Mouse (Mus musculus): ENCODE measurements at regions not wholly inside any gene's neighbourhood (a gene's known extent, or its start where the extent isn't known, plus 50 kb on each side); places are given as distances from the start of the nearest gene placed in this dataset.

DNA sequence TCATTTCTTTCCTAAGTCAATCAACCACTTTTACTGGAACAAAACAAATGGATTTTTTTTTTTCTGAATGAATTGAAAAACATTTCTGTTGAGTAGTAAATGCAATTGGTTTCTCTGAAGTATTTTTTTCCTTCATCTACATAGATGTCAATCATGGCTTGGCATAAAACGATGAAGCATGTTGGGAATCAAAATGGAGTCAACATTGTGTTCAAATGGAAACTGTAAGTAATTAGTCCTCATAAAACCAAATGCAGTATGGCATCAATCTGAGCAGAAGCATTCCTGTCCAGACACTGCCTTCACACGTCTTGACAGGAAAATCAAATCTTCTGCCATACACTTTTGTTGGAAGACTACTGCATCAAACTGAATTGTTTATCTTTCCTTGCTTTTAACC is 237.0 kb downstream of the Pcdh18 start:
- peak; percentile 62 for DNase-seq (ENCODE audit: low read depth, low spot score)

GRCm38 (mm10) chr3:49504581-49504980 is 252.5 kb downstream of the Pcdh18 start:
- DNase-seq (ENCODE audit: low read depth, low spot score), result no peak

DNA sequence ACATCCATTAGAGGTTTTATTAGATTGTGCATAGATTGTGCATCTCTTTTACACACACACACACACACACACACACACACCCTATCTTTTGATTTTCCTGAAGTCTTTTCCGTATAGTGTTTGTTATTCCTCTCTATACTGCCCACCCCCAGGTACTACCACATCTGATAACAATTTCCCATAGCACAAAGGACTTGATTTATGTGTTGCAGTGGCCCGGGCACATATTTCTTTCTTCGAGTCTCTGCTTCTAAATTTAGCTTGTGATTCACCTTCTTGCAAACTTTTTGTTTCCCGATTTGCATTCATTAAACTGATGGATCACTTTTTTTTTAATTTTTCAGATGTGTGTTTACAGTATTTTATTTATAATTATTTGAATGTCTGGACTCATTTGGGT is 254.8 kb downstream of the Pcdh18 start:
- DNase-seq (ENCODE audit: low read depth, low spot score), result no peak

DNA sequence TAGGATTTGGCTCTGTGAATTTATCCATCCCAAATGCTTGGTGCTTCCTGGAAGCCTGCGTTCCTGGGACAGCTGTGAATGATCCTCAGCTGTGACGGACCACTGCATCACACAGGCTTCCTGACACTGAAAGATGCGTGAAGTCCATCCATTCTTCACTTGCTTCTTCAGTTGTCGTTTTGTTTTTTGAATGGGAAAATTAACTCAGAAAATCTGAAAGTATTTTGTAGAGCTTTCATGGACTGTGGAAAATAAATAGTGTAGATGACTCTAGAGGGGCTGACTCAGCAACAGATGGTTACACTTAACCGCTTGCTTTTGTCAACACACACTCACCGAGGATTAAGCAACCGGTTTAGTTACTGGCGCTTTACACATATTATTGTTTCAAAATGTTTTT is 272.0 kb downstream of the Pcdh18 start:
- no peak for DNase-seq (ENCODE audit: low read depth, low spot score)
